8 mouse cellular contexts compared by ENCODE assay signal in genomic region chr6:125349575-125350230, GRCm38 (mm10). TPM values are rescaled to one million over a fixed set of nuclear protein-coding genes. Genes with fewer than 3 reads are reported as not detected.
DNase-seq lines count a peak whose midpoint lies in the region; ATAC-seq and TF ChIP-seq lines count a peak whose summit lies in the region.

No protein-coding gene starts in this region.

- no peak for TF ChIP-seq CTCF in testis, adult 2 months (IDR thresholded peaks at IDR 0.05; ENCODE audit: control insufficient read depth, insufficient read depth, insufficient replicate concordance, low read depth, low read length)

- H3K4me3 ChIP-seq in forebrain, embryonic 11.5 days (ENCODE audit: low read depth, low read length), result peak overlapping the region; percentile 50
- peak overlapping the region; percentile 73 for H3K4me3 ChIP-seq in testis, adult 2 months (ENCODE audit: control insufficient read depth, low read depth, low read length)

- TF ChIP-seq POLR2A in testis, adult 2 months (IDR thresholded peaks at IDR 0.05; ENCODE audit: control insufficient read depth, low read depth, low read length), result no peak

- intact Hi-C loops in heart, postnatal 36 days (cut with DNase I), result loop anchor here (10.0 kb wide), 1 partner anchor 435 kb away; the partner anchor contains the start of gene Lag3

- no peak overlapping the region for H3K27ac ChIP-seq in forebrain, embryonic 11.5 days (ENCODE audit: low read depth, low read length)
- H3K27ac ChIP-seq in testis, adult 2 months (ENCODE audit: control insufficient read depth, insufficient read depth, low read depth, low read length), result peak overlapping the region; percentile 89

- 0 out of 2 replicates have a peak, but pooled peaks cover 3% of the 10 kb centered on the region for H3K27me3 ChIP-seq in forebrain, embryonic 11.5 days (ENCODE audit: control insufficient read depth, insufficient read depth, low read length)
- H3K27me3 ChIP-seq in testis, adult 2 months (ENCODE audit: control insufficient read depth, insufficient read depth, low read length), result no peaks in the 10 kb centered on the region

- ATAC-seq in forebrain, embryonic 11.5 days (replicated peaks; ENCODE audit: low FRiP score), result peak; percentile 72
- peak; percentile 75 for ATAC-seq in megakaryocyte-erythroid progenitor cell, adult 5-6 weeks (replicated peaks; ENCODE audit: low FRiP score, low TSS enrichment, poor library complexity, severe bottlenecking)

- H3K9me3 ChIP-seq in forebrain, embryonic 11.5 days (ENCODE audit: control insufficient read depth, low read length), result no peaks in the 10 kb centered on the region

- DNase-seq in CD8-positive naive resting alpha-beta T cell, adult 2 months (ENCODE audit: low read depth in 2 of 2, low spot score in 2 of 2), result peak; percentile 26 to 58
- peak; percentile 94 for DNase-seq in adipocyte (ENCODE audit: low spot score)
- DNase-seq in forebrain, embryonic 11.5 days (ENCODE audit: low spot score), result peak; percentile 75
- peak; percentile 71 to 75 for DNase-seq in heart, postnatal 36 days
- DNase-seq in kidney, postnatal 4 days, result peak; percentile 74 to 84
- no peak for DNase-seq in cerebellum, postnatal 4 days (ENCODE audit: low spot score in 2 of 2)

- no peaks in the 10 kb centered on the region for H3K36me3 ChIP-seq in forebrain, embryonic 11.5 days (ENCODE audit: control insufficient read depth, insufficient read depth, low read length)
- H3K36me3 ChIP-seq in testis, adult 2 months (ENCODE audit: control insufficient read depth, insufficient read depth, low read length), result no peaks in the 10 kb centered on the region

- under 1% methylated on average over 27 of the region's 27 CpGs for WGBS in forebrain, embryonic 11.5 days

- peaks cover 17% of the 10 kb centered on the region; the same call in 1 of the 2 replicates for H3K4me1 ChIP-seq in forebrain, embryonic 11.5 days (replicated peaks; ENCODE audit: control insufficient read depth, insufficient read depth, low read length)
- peaks cover 34% of the 10 kb centered on the region for H3K4me1 ChIP-seq in testis, adult 2 months (ENCODE audit: control insufficient read depth, insufficient read depth, low read length)

- H3K4me2 ChIP-seq in forebrain, embryonic 11.5 days (ENCODE audit: low read depth, low read length, severe bottlenecking), result peak overlapping the region; percentile 93

- H3K9ac ChIP-seq in forebrain, embryonic 11.5 days (ENCODE audit: low read length), result peak overlapping the region; percentile 64

RNA-seq across cellular contexts. Expression of gene Tnfrsf1a, which starts 0.5 kb away (rescaled TPM):
- polyA plus RNA-seq in forebrain, embryonic 11.5 days (2014; fragmentation: Nextera tagmentation; extraction: Ambion mirVana), result 24.0 and 25.9 TPM in 2 replicates
- total RNA-seq in heart, postnatal 36 days (2021), result 10 to 100 TPM; 59.6 to 63.7 TPM
- 8.6 and 9.5 TPM in 2 replicates for total RNA-seq in megakaryocyte-erythroid progenitor cell, adult 5-6 weeks (2014; fragmentation: Nextera tagmentation)
- total RNA-seq in megakaryocyte-erythroid progenitor cell, adult 5-6 weeks (2017), result 4.7 and 6.3 TPM in 2 replicates
- polyA plus RNA-seq in testis, adult 2 months (2012; rRNA removed), result 18.2 and 21.0 TPM in 2 replicates

RNA-seq across cellular contexts. Expression of gene Scnn1a, which starts 29.2 kb away (rescaled TPM):
- polyA plus RNA-seq in forebrain, embryonic 11.5 days (2014; fragmentation: Nextera tagmentation; extraction: Ambion mirVana), result 0.21 and 0.28 TPM in 2 replicates
- 1 to 10 TPM in 1 of 2 experiments, under 1 TPM in 1; 0.46 to 1.1 TPM for total RNA-seq in heart, postnatal 36 days (2021)
- total RNA-seq in megakaryocyte-erythroid progenitor cell, adult 5-6 weeks (2014; fragmentation: Nextera tagmentation), result 1.4 TPM in 1 of 2 replicates, not detected in the other
- not detected in 2 replicates for total RNA-seq in megakaryocyte-erythroid progenitor cell, adult 5-6 weeks (2017)
- 0.44 and 1.4 TPM in 2 replicates for polyA plus RNA-seq in testis, adult 2 months (2012; rRNA removed)

RNA-seq across cellular contexts. Expression of gene Plekhg6, which starts 30.9 kb away (rescaled TPM):
- 0.12 and 0.19 TPM in 2 replicates for polyA plus RNA-seq in forebrain, embryonic 11.5 days (2014; fragmentation: Nextera tagmentation; extraction: Ambion mirVana)
- total RNA-seq in heart, postnatal 36 days (2021), result not detected
- not detected in 2 replicates for total RNA-seq in megakaryocyte-erythroid progenitor cell, adult 5-6 weeks (2014; fragmentation: Nextera tagmentation)
- not detected in 2 replicates for total RNA-seq in megakaryocyte-erythroid progenitor cell, adult 5-6 weeks (2017)
- 0.11 and 0.46 TPM in 2 replicates for polyA plus RNA-seq in testis, adult 2 months (2012; rRNA removed)

RNA-seq across cellular contexts. Expression of gene Ltbr, which starts 36.0 kb away (rescaled TPM):
- polyA plus RNA-seq in forebrain, embryonic 11.5 days (2014; fragmentation: Nextera tagmentation; extraction: Ambion mirVana), result 15.6 and 16.6 TPM in 2 replicates
- total RNA-seq in heart, postnatal 36 days (2021), result 10 to 100 TPM; 28.8 to 31.3 TPM
- 5.2 and 8.8 TPM in 2 replicates for total RNA-seq in megakaryocyte-erythroid progenitor cell, adult 5-6 weeks (2014; fragmentation: Nextera tagmentation)
- 6.0 and 7.8 TPM in 2 replicates for total RNA-seq in megakaryocyte-erythroid progenitor cell, adult 5-6 weeks (2017)
- 10.9 and 11.2 TPM in 2 replicates for polyA plus RNA-seq in testis, adult 2 months (2012; rRNA removed)

Comparison
In these comparisons a context has a peak if more than half of its experiments do, and no peak if none do; other contexts are left out.
1. DNase-seq: peak in CD8-positive naive resting alpha-beta T cell, adult 2 months (2 of 2), adipocyte (single experiment), forebrain, embryonic 11.5 days (single experiment), heart, postnatal 36 days (2 of 2) and kidney, postnatal 4 days (2 of 2); none in cerebellum, postnatal 4 days (0 of 2).
2. RNA of gene Tnfrsf1a, which starts 0.5 kb away (total RNA-seq): 59.6 to 63.7 TPM in heart, postnatal 36 days; 4.7 to 9.5 TPM in megakaryocyte-erythroid progenitor cell, adult 5-6 weeks; every median in the first group is over 4 times any median in the second.